Mouse (Mus musculus): Measurements from ENCODE around the gene Cxcr2.
"Not testable (repeated sequence)": the region's sequence is repeated elsewhere in the genome, so short reads cannot be mapped to it uniquely, and the experiment has no call there.

The Cxcr2 gene

GRCm38 (mm10) chr1:74139415-74139814 lies 14.4 kb upstream of the Cxcr2 start:
- peak in 1 of 2 experiments; percentile 16 for DNase-seq (ENCODE audit: low read depth in 2 of 2, low spot score in 2 of 2)

- no peak for DNase-seq (ENCODE audit: low read depth in 2 of 2, low spot score in 2 of 2)
Observed at GRCm38 (mm10) chr1:74141781-74142180, 12.0 kb upstream of the Cxcr2 start.

- DNase-seq (ENCODE audit: low read depth in 2 of 2, low spot score in 2 of 2), result no peak
Observed at GRCm38 (mm10) chr1:74149106-74149885, 4.5 kb upstream of the Cxcr2 start.

GRCm38 (mm10) chr1:74150101-74150500 lies 3.7 kb upstream of the Cxcr2 start:
- DNase-seq (ENCODE audit: low read depth in 2 of 2, low spot score in 2 of 2), result no peak

- no peak for DNase-seq (ENCODE audit: low read depth in 2 of 2, low spot score in 2 of 2)
Observed at GRCm38 (mm10) chr1:74151091-74151490, 2.7 kb upstream of the Cxcr2 start.

GRCm38 (mm10) chr1:74155435-74156012 lies 1.7 kb downstream of the Cxcr2 start:
- DNase-seq (ENCODE audit: low read depth in 2 of 2, low spot score in 2 of 2), result no peak

GRCm38 (mm10) chr1:74156381-74156910 lies 2.7 kb downstream of the Cxcr2 start:
- no peak for DNase-seq (ENCODE audit: low read depth in 2 of 2, low spot score in 2 of 2)

GRCm38 (mm10) chr1:74159613-74160012 lies 5.8 kb downstream of the Cxcr2 start:
- not testable (repeated sequence) for DNase-seq (ENCODE audit: low read depth in 2 of 2, low spot score in 2 of 2)

- no peak for DNase-seq (ENCODE audit: low read depth in 2 of 2, low spot score in 2 of 2)
Observed at GRCm38 (mm10) chr1:74160036-74160435, 6.2 kb downstream of the Cxcr2 start.

GRCm38 (mm10) chr1:74167136-74167535 lies 13.3 kb downstream of the Cxcr2 start:
- DNase-seq (ENCODE audit: low read depth in 2 of 2, low spot score in 2 of 2), result no peak

- no peak for DNase-seq (ENCODE audit: low read depth in 2 of 2, low spot score in 2 of 2)
Observed at GRCm38 (mm10) chr1:74169721-74170120, 15.9 kb downstream of the Cxcr2 start.

- DNase-seq (ENCODE audit: low read depth in 2 of 2, low spot score in 2 of 2), result no peak
Observed at GRCm38 (mm10) chr1:74172722-74173121, 18.9 kb downstream of the Cxcr2 start.

- DNase-seq (ENCODE audit: low read depth in 2 of 2, low spot score in 2 of 2), result no peak
Observed at GRCm38 (mm10) chr1:74175731-74176130, 21.9 kb downstream of the Cxcr2 start.

GRCm38 (mm10) chr1:74178618-74179017 lies 24.8 kb downstream of the Cxcr2 start:
- DNase-seq (ENCODE audit: low read depth in 2 of 2, low spot score in 2 of 2), result peak in 1 of 2 experiments; percentile 12

- DNase-seq (ENCODE audit: low read depth in 2 of 2, low spot score in 2 of 2), result no peak
Observed at GRCm38 (mm10) chr1:74179624-74180408, 26.0 kb downstream of the Cxcr2 start.

GRCm38 (mm10) chr1:74181462-74181861 lies 27.7 kb downstream of the Cxcr2 start:
- no peak for DNase-seq (ENCODE audit: low read depth in 2 of 2, low spot score in 2 of 2)

- DNase-seq (ENCODE audit: low read depth in 2 of 2, low spot score in 2 of 2), result no peak
Observed at GRCm38 (mm10) chr1:74183006-74183405, 29.2 kb downstream of the Cxcr2 start.

- DNase-seq (ENCODE audit: low read depth in 2 of 2, low spot score in 2 of 2), result no peak
Observed at GRCm38 (mm10) chr1:74190471-74190870, 36.7 kb downstream of the Cxcr2 start.

- no peak for DNase-seq (ENCODE audit: low read depth in 2 of 2, low spot score in 2 of 2)
Observed at GRCm38 (mm10) chr1:74192711-74193110, 38.9 kb downstream of the Cxcr2 start.

GRCm38 (mm10) chr1:74194445-74194844 lies 40.7 kb downstream of the Cxcr2 start, which contains the start of gene Cxcr1:
Gene Cxcr1, minus strand, starts transcription at chr1:74194631.
- DNase-seq (ENCODE audit: low read depth in 2 of 2, low spot score in 2 of 2), result no peak

GRCm38 (mm10) chr1:74195961-74196360 lies 42.2 kb downstream of the Cxcr2 start:
- peak in 1 of 2 experiments; percentile 17 for DNase-seq (ENCODE audit: low read depth in 2 of 2, low spot score in 2 of 2)
